Mouse (Mus musculus) stomach, embryonic 14.5 days (tissue): ENCODE measurements around the gene Camk2g. TPM values are rescaled to one million over a fixed set of nuclear protein-coding genes. Genes with fewer than 3 reads are reported as not detected.

Experiments
- ATAC-seq: fragments of 200-750 bp; cut with Nextera tagmentation; 2 replicates; pipeline ENCODE4 v1.8.0; 2017; ENCODE audit warnings: low read depth, moderate TSS enrichment; ENCODE audit not compliant: insufficient number of reproducible peaks, insufficient read depth, low FRiP score
- H3K27ac ChIP-seq: fragments of 300-500 bp; sonication (generic); 2 replicates; pipeline ENCODE4 v1.5.1; 2014; ENCODE audit warnings: mild to moderate bottlenecking, low read length, moderate library complexity, mixed read lengths
- H3K27me3 ChIP-seq: fragments of 300-500 bp; sonication (generic); 2 replicates; pipeline ENCODE4 v1.6.1; 2014; ENCODE audit warnings: low read length, control low read depth, mixed read lengths; ENCODE audit not compliant: control insufficient read depth, insufficient read depth
- H3K36me3 ChIP-seq: fragments of 300-500 bp; sonication (generic); 2 replicates; pipeline ENCODE4 v1.6.1; 2014; ENCODE audit warnings: mild to moderate bottlenecking, control low read depth, low read length, moderate library complexity, mixed read lengths; ENCODE audit not compliant: control insufficient read depth, insufficient read depth
- H3K4me1 ChIP-seq: fragments of 300-500 bp; sonication (generic); 2 replicates; pipeline ENCODE4 v1.6.1; 2014; ENCODE audit warnings: low read length, control low read depth, mixed read lengths; ENCODE audit not compliant: control insufficient read depth, insufficient read depth
- H3K4me2 ChIP-seq: fragments of 300-500 bp; sonication (generic); replicated peaks from 2 replicates; pipeline ENCODE4 v1.6.1; 2014; ENCODE audit warnings: low read depth, low read length, control low read depth
- H3K4me3 ChIP-seq: fragments of 300-500 bp; sonication (generic); 2 replicates; pipeline ENCODE4 v1.5.1; 2014; ENCODE audit warnings: low read depth, low read length, control low read depth
- H3K9ac ChIP-seq: fragments of 300-500 bp; sonication (generic); replicated peaks from 2 replicates; pipeline ENCODE4 v1.6.1; 2014; ENCODE audit warnings: low read depth, mild to moderate bottlenecking, control low read depth, low read length, moderate library complexity, mixed read lengths
- H3K9me3 ChIP-seq: fragments of 300-500 bp; sonication (generic); 2 replicates; pipeline ENCODE4 v1.6.1; 2016; ENCODE audit warnings: low read depth, low read length, control low read depth; ENCODE audit not compliant: control insufficient read depth
- WGBS: fragments of 180-500 bp; shearing (Covaris S2); extraction: QIAGEN DNeasy Blood & Tissue Kit; methylation state at CpG from one replicate; pipeline ENCODE4 v1.1.7; 2014; 5-methylcytosine and 5-hydroxymethylcytosine counted together
- polyA plus RNA-seq: library from polyadenylated mRNA; unstranded; fragments of >200 nt; fragmentation: Nextera tagmentation; extraction: Ambion mirVana; gene quantifications from 2 replicates; pipeline ENCODE4 v1.2.1, GENCODE M21; 2014

The Camk2g gene
- polyA plus RNA-seq, 1 experiment from 2014 or later, result 53.6 TPM

- no peak overlapping the region for H3K4me2 ChIP-seq
- H3K9ac ChIP-seq, result no peak overlapping the region
- no peak overlapping the region for H3K4me3 ChIP-seq
- ATAC-seq, result no peak
- H3K9me3 ChIP-seq, result no peaks in the 10 kb centered on the region
- H3K27me3 ChIP-seq, result no peaks in the 10 kb centered on the region
- no peak overlapping the region for H3K27ac ChIP-seq
- H3K4me1 ChIP-seq, result no peaks in the 10 kb centered on the region
- 83% methylated on average over 3 of the region's 3 CpGs for WGBS
- peaks cover 40% of the 10 kb centered on the region for H3K36me3 ChIP-seq
Observed at GRCm38 (mm10) chr14:20753792-20754191, 40.1 kb downstream of the Camk2g start.

GRCm38 (mm10) chr14:20750503-20750902 lies 43.4 kb downstream of the Camk2g start:
- Histone ChIP-seq H3K27ac (no peak overlapping the region), H3K4me3 (no peak overlapping the region), H3K27me3 (no peaks in the 10 kb centered on the region), H3K4me1 (no peaks in the 10 kb centered on the region), H3K36me3 (peaks cover 16% of the 10 kb centered on the region), H3K9ac (no peak overlapping the region), H3K4me2 (no peak overlapping the region), H3K9me3 (no peaks in the 10 kb centered on the region)
- ATAC-seq, result no peak
- 86% methylated on average over 5 of the region's 5 CpGs for WGBS

GRCm38 (mm10) chr14:20749494-20750051 lies 44.3 kb downstream of the Camk2g start:
- no peak overlapping the region for H3K4me3 ChIP-seq
- H3K9ac ChIP-seq, result no peak overlapping the region
- no peaks in the 10 kb centered on the region for H3K9me3 ChIP-seq
- 83% methylated on average over 4 of the region's 4 CpGs for WGBS
- no peak overlapping the region for H3K4me2 ChIP-seq
- peaks cover 10% of the 10 kb centered on the region for H3K36me3 ChIP-seq
- ATAC-seq, result no peak
- no peaks in the 10 kb centered on the region for H3K27me3 ChIP-seq
- H3K4me1 ChIP-seq, result no peaks in the 10 kb centered on the region
- H3K27ac ChIP-seq, result no peak overlapping the region

GRCm38 (mm10) chr14:20748388-20748787 lies 45.5 kb downstream of the Camk2g start:
- Histone ChIP-seq H3K9ac (no peak overlapping the region), H3K27me3 (no peaks in the 10 kb centered on the region), H3K4me1 (no peaks in the 10 kb centered on the region), H3K27ac (no peak overlapping the region), H3K9me3 (no peaks in the 10 kb centered on the region), H3K4me2 (no peak overlapping the region), H3K36me3 (peaks cover 13% of the 10 kb centered on the region), H3K4me3 (no peak overlapping the region)
- ATAC-seq, result no peak
- 73% methylated on average over 4 of the region's 4 CpGs for WGBS

- Histone ChIP-seq H3K27me3 (no peaks in the 10 kb centered on the region), H3K27ac (no peak overlapping the region), H3K36me3 (peaks cover 13% of the 10 kb centered on the region), H3K9ac (no peak overlapping the region), H3K9me3 (no peaks in the 10 kb centered on the region), H3K4me1 (no peaks in the 10 kb centered on the region), H3K4me2 (no peak overlapping the region), H3K4me3 (no peak overlapping the region)
- 87% methylated on average over 3 of the region's 3 CpGs for WGBS
- ATAC-seq, result no peak
Observed at GRCm38 (mm10) chr14:20746935-20747334, 47.0 kb downstream of the Camk2g start.

GRCm38 (mm10) chr14:20743614-20744013 lies 50.3 kb downstream of the Camk2g start:
- ATAC-seq, result no peak

GRCm38 (mm10) chr14:20741301-20741700 lies 52.6 kb downstream of the Camk2g start:
- Histone ChIP-seq H3K4me3 (no peak overlapping the region), H3K4me2 (no peak overlapping the region), H3K27me3 (no peaks in the 10 kb centered on the region), H3K4me1 (no peaks in the 10 kb centered on the region), H3K9ac (no peak overlapping the region), H3K9me3 (no peaks in the 10 kb centered on the region), H3K36me3 (peaks cover 28% of the 10 kb centered on the region), H3K27ac (no peak overlapping the region)
- WGBS, result 83% methylated on average over 9 of the region's 9 CpGs
- peak; percentile 14; the same call in 1 of the 2 replicates for ATAC-seq

More at GRCm38 (mm10) chr14:20743614-20744013, 50.3 kb downstream of the Camk2g start:
- H3K27me3 ChIP-seq, result no peaks in the 10 kb centered on the region
- 82% methylated on average over 3 of the region's 3 CpGs for WGBS
- peaks cover 19% of the 10 kb centered on the region for H3K36me3 ChIP-seq
- no peak overlapping the region for H3K9ac ChIP-seq
- no peak overlapping the region for H3K27ac ChIP-seq
- H3K9me3 ChIP-seq, result no peaks in the 10 kb centered on the region
- H3K4me1 ChIP-seq, result no peaks in the 10 kb centered on the region
- H3K4me2 ChIP-seq, result no peak overlapping the region
- H3K4me3 ChIP-seq, result no peak overlapping the region

GRCm38 (mm10) chr14:20738511-20738910 lies 55.4 kb downstream of the Camk2g start:
- 80% methylated on average over 8 of the region's 8 CpGs for WGBS
- no peak overlapping the region for H3K27ac ChIP-seq

GRCm38 (mm10) chr14:20737306-20737705 lies 56.6 kb downstream of the Camk2g start:
- Histone ChIP-seq H3K9ac (no peak overlapping the region), H3K4me2 (no peak overlapping the region), H3K27me3 (no peaks in the 10 kb centered on the region), H3K4me3 (no peak overlapping the region), H3K9me3 (no peaks in the 10 kb centered on the region), H3K4me1 (peaks cover 11% of the 10 kb centered on the region; the same call in 1 of the 2 replicates), H3K27ac (no peak overlapping the region), H3K36me3 (peaks cover 22% of the 10 kb centered on the region)
- no peak for ATAC-seq
- WGBS, result 32% methylated on average over 14 of the region's 14 CpGs

More at GRCm38 (mm10) chr14:20738511-20738910, 55.4 kb downstream of the Camk2g start:
- Histone ChIP-seq H3K9ac (no peak overlapping the region), H3K4me2 (no peak overlapping the region), H3K9me3 (no peaks in the 10 kb centered on the region), H3K4me3 (no peak overlapping the region), H3K27me3 (no peaks in the 10 kb centered on the region), H3K36me3 (peaks cover 22% of the 10 kb centered on the region), H3K4me1 (peaks cover 5% of the 10 kb centered on the region; the same call in 1 of the 2 replicates)
- ATAC-seq, result no peak
